Mouse (Mus musculus) cerebellum, postnatal 25 days (tissue): ENCODE measurements at regions not wholly inside any gene's neighbourhood (a gene's known extent, or its start where the extent isn't known, plus 50 kb on each side); places are given as distances from the start of the nearest gene placed in this dataset.
A peak's percentile ranks its signal among the peaks of the same experiment; 100 is the strongest.

Source experiments
- DNase-seq, 2 experiments: peaks; one replicate each; pipeline ENCODE4 v3.0.0; 2021; ENCODE audit warnings: mixed read lengths in 2 of 2

- peak in 1 of 2 experiments; percentile 31 for DNase-seq
Observed at GRCm38 (mm10) chr16:27783978-27784377, 395.3 kb downstream of the Ccdc50 start.

- no peak for DNase-seq
Observed at GRCm38 (mm10) chr16:27793406-27793805, 404.7 kb downstream of the Ccdc50 start.

- no peak for DNase-seq
Observed at GRCm38 (mm10) chr16:27794907-27795306, 406.2 kb downstream of the Ccdc50 start.

DNA sequence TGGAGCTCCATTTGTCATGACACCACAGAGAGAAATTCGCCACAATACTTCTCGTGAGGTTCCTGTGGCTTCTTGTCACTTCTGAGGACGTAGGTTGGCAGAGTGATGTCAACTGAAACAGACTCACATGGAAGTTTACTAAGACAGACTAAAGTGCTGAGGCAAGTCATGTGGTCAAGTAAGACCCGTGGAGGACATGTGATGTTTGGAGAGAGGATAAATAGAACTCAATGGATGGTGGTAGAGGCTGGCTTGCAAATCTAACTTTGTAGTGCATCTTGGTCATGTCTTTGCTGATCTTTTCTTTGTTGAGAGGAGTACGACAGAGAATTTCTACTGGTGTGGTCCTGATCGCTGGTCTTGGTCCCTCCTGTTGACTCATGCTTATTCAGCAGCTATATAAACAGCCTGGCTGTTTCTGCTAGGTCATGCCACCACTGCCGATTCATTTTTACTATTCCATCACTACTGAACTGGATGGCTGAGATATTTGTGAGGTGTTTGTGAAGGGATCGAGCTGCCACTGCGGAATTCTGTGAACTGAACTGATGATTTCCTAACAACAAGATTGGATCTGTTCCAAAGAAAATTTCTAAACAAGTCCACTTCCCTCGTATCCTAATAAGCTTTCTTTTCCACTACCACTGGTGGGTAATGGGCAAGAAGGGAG lies 407.6 kb downstream of the Ccdc50 start:
- no peak for DNase-seq

DNA sequence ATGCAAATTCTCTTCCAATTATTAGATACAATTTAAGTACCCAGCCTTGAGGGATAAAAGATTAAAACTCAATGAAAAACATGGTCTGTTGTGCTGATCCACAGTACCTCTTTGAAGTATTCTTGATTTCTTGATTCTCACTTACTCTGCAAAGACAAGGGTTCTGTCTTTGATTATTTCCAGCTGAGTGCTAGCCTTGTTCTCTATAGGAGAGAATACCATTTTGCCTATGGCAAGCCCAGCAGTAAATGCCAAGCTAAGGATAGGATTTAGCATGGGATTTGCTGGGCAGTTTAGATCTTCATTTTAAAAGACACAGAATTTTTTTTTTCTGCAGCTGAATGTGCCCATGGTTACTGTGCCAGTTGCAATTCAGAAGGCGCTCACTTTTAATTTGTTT lies 425.8 kb downstream of the Ccdc50 start:
- DNase-seq = no peak
